Mouse (Mus musculus): ENCODE measurements around the gene Galntl6.

Gene Galntl6

DNA sequence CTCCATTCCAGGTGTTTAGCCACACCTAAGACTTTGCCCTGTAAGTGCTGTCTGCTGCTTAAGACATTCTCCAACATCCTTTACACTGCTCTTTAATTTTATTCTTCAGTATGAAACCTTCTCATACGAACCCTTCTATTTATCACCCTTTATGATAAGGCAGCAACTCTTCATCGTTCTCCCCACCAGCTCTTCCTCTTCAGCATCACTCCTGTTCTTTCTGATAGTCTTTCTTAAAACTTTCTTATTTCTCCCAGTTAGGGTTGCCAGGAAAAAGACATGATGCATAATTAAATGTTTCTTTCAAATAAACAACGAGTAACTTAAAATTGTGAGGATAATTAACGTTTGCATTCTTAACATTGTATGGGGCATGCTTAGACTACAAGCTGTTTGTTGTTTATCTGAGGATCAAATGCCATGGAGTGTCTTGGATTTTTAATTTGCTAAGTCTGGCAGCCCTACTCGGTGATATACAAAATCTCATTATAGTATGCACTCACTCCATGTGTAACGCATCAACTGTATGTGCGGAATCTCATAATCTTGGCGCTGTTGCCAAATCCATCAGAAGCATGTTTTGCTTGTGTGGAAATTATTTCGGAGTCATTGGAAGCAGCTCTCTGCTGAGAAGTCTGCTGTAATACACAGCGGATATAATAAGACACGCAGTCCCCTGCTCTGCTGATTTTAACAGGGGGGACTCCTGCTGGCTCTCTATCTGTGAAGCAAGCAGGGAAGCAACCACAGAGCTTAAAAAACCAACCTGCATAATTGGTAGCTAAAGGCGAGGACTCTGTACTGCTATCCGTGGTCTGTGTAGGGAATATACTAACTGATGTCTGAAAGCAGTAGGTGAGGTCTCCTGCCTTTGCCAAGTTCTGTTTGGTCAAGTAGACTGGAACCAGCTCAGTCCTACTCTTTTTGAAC is 1069.7 kb downstream of the Galntl6 start:
- no peak for DNase-seq (ENCODE audit: low spot score in 2 of 2)

DNA sequence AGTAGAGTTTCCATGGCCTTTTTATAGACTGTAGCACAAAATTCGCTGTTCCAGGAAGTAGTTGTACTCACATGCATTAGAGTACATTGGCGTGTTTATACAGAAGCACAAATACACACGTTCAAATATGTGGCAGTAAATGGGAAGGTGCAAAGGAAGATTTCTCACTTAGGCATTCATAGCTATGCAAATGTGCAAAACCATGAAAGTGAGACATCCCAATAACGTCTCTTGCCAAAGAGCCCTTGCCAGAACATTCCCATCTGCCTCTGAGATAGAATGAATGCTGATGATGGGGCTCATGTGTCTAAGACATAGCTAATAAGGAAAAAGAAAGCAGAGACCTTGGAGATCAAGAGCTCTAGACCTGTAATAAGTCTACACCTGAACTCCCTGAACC is 1071.0 kb downstream of the Galntl6 start:
- no peak for DNase-seq (ENCODE audit: low spot score in 2 of 2)

- DNase-seq (ENCODE audit: low spot score in 2 of 2): no peak
These were observed 1075.1 kb downstream of the Galntl6 start for GRCm38 (mm10) chr8:57837384-57837783.

- DNase-seq (ENCODE audit: low spot score in 2 of 2): no peak
These were observed 1075.5 kb downstream of the Galntl6 start for GRCm38 (mm10) chr8:57836981-57837380.

DNA sequence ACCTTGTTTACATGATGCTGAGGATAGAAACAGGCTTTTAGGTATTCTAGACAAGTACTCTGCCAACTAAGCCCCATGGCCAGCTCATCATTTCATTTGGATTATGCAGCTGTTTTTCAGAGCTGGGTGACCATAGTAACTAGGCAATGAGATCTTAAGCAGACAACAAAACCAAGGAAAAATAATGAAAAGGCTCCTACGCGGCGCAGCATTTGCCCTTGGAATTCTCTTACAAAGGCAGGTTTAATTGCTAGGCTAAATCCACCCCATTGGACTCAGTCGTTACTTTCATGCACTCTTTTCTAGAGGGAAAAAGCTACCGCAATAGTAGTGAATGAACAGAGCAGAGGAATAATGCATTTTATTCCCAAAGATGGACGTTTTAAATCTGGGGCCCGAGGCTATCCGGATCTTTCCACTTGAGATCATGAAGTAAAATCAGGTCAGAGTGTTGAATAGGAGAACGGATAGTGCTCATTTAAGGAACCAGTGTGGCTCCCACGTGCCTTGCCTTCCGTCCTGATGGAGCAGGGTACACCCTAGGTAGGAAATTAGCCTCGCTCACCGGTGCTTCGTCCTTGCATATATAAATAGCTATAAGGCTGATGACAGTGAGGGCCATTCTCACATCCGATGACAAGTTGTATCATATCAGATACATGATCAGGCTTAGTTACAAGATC is 1076.1 kb downstream of the Galntl6 start:
- no peak for DNase-seq (ENCODE audit: low spot score in 2 of 2)

DNA sequence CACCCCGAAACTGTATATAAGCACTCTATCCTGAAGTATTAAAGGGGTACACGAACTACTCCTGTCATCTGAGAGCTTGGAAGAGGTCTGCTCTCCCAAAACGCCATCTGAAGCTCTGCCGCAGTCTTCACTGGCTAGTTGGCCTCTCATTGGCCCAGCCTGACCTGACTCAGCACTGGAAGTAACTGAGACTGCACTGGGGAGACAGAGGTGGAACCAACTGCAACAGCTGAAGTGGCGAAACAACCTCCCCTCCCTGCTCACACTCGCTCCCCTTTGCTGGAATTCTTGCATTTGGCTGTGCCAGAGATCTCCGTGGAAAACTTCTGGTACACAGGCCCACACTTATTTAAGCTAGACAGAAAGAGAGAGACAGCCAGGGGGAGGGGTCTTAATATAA is 1089.3 kb downstream of the Galntl6 start:
- no peak for DNase-seq (ENCODE audit: low spot score in 2 of 2)

GRCm38 (mm10) chr8:57816034-57816433 is 1096.4 kb downstream of the Galntl6 start:
- DNase-seq (ENCODE audit: low spot score in 2 of 2): no peak

DNA sequence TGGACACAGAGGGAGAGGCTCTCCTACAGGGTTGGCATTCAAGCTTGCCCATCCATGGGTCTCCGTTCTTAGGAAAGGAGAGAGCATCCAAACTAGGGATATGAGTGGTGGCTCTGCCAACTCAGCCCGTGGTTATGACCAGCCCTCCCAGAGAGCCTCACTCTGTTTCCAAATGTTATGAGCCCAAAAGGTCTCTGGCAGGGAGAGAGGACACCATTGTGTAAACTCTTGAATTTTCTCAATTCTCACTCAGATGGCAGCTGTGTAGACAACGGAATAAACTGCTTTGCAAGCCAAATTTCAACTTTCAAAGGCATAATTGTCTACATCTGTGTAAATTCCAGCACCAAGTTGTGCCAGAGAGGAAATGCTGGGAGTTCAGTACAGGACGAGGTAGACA is 1105.4 kb downstream of the Galntl6 start:
- DNase-seq (ENCODE audit: low spot score in 2 of 2): no peak

- DNase-seq (ENCODE audit: low spot score in 2 of 2): no peak
These were observed 1107.3 kb downstream of the Galntl6 start for GRCm38 (mm10) chr8:57805094-57805493.

- DNase-seq (ENCODE audit: low spot score in 2 of 2): no peak
These were observed 1108.6 kb downstream of the Galntl6 start for GRCm38 (mm10) chr8:57803821-57804220.

DNA sequence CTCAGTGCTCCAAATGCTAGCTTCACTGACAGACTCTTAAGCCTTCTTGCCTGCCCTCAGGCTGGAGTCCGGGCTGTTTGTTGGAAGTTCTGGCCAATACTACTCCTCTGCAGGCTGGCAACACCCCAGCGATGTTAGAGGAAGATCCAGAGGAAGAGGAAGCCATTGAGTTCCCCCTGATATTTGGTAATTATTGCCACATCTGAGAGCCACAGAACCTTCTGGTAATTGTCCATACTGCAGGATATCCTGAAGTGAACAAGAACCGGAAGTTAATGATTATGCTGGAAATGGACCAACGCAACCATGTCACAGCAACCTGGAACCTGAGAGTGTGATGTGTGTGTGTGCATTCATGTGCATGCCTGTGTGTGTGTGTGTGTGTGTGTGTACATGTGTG is 1111.2 kb downstream of the Galntl6 start:
- DNase-seq (ENCODE audit: low spot score in 2 of 2): peak in 1 of 2 experiments; percentile 16

DNA sequence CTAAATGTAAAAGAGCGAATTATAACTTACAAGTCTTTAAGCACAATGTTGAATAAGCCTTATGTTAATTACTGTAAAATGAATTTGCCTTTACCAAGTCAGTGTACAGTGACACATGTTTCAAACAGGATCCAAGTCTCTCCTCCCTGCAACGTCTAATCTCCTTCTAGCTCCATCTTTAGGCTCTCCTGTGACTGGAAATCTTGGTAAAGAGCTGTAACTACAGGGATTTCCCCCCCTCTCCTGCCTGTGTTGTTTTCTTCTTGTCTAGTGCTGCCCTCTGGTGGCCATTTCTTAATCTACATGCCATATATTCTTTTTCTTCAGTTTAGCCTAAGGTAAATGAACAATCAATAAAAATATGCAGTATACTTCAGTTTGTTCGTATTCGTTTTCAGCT is 1112.1 kb downstream of the Galntl6 start:
- DNase-seq (ENCODE audit: low spot score in 2 of 2): peak; percentile 50 to 73

- DNase-seq (ENCODE audit: low spot score in 2 of 2): peak; percentile 20 to 32
These were observed 1112.6 kb downstream of the Galntl6 start for GRCm38 (mm10) chr8:57799797-57800204.

GRCm38 (mm10) chr8:57793455-57793854 is 1119.0 kb downstream of the Galntl6 start:
- DNase-seq (ENCODE audit: low spot score in 2 of 2): no peak

GRCm38 (mm10) chr8:57792246-57792645 is 1120.2 kb downstream of the Galntl6 start:
- DNase-seq (ENCODE audit: low spot score in 2 of 2): no peak

GRCm38 (mm10) chr8:57791309-57791721 is 1121.1 kb downstream of the Galntl6 start:
- DNase-seq (ENCODE audit: low spot score in 2 of 2): peak; percentile 5 to 25

DNA sequence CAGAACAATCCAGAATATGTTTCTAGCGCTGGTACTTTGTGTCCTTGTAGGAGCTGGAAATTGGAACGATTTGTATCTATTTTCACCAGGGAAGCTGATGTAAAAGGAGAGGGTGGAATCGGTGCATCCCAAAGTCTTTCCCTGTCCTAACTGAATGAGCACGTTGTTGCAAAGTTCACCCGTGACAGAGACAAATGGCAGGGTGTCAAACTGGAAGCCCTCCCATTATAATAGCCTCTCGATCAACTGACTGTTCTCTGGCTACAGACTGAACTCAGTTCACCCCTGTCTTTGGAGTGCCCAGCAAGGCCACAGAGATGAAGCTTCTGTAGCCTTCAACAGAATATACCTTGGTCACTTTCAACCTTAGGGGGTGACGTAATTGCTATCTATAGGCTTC is 1132.9 kb downstream of the Galntl6 start:
- no peak for DNase-seq (ENCODE audit: low spot score in 2 of 2)

GRCm38 (mm10) chr8:57777988-57778721 is 1134.3 kb downstream of the Galntl6 start:
- no peak for DNase-seq (ENCODE audit: low spot score in 2 of 2)

DNA sequence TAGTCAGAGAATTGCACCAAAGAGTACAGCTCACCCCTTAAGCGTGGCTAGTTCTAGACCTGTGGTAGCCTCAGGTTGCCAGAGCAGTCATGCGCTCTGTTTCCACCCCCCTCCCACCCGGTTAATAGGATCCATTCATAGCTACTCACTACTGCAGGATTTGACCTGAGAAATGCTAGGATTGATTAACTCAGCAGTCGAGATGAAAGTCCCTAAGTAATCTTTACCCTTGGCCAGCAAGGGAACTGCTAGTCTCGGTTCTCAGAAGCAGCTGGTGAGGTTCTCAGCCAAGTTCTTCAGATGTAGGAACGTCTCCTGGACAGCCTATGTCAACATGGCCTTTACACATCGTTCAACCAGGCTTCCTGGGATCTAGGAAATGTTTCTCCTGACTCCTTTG is 1135.7 kb downstream of the Galntl6 start:
- no peak for DNase-seq (ENCODE audit: low spot score in 2 of 2)

GRCm38 (mm10) chr8:57772732-57773265 is 1139.6 kb downstream of the Galntl6 start:
- DNase-seq (ENCODE audit: low spot score in 2 of 2): no peak

DNA sequence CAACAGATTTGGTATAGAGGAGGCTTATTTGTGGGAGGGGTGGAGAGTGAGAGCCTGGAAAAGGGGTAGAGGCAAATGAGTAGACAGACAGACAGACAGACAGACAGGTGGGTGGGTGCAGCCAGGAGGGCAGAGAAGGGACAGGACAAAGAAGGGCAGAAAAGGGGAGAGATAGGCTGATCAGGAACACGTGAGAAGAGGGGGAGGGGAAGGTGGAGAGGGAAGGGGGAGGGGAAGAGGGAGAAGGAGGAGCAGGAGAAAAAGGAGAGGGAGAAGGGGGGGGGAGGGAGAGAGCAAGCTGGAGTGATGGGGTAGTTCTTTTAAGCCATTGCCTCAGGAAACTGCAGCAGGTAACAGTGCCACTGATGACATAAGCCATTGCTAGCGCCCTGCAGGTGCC is 1144.9 kb downstream of the Galntl6 start:
- DNase-seq (ENCODE audit: low spot score in 2 of 2): no peak

GRCm38 (mm10) chr8:57766471-57767065 is 1145.9 kb downstream of the Galntl6 start:
- no peak for DNase-seq (ENCODE audit: low spot score in 2 of 2)
